Mouse (Mus musculus) C2C12 (cell line): Measurements from ENCODE around the gene Nudt14.

Experiments
- CEBPB ChIP-seq: IDR thresholded peaks from one replicate; pipeline ENCODE4 v1.6.1; 2011; ENCODE audit warnings: low read depth, mild to moderate bottlenecking, control low read depth, moderate library complexity
- CTCF ChIP-seq: IDR thresholded peaks from one replicate; pipeline ENCODE4 v1.5.1; 2011; ENCODE audit not compliant: control insufficient read depth, insufficient read depth, insufficient read length
- MAX ChIP-seq: IDR thresholded peaks from one replicate; pipeline ENCODE4 v1.6.1; 2011; ENCODE audit warnings: mild to moderate bottlenecking, control low read depth
- USF1 ChIP-seq: IDR thresholded peaks from one replicate; pipeline ENCODE4 v1.6.1; 2011; ENCODE audit warnings: low read depth, mild to moderate bottlenecking, control low read depth, moderate library complexity

DNA sequence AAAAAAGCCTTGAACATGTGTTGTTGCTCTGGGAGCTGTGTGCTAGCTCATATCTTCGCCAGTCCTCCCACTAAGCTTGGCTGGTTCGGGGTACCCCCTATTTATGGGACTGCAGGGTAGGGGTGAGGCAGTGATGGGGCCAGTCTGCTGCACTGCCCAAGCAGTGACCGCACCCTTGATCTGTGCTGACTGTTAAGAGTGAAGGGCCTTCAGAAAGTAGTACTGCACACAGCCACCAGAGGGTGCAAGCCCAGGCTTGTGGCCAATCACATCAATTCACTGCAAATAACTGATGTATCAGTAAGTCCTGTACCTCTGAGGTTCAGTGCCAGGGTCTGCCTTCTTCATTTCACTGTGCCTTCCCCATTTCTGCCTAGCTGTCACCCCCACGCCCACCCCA lies 13.9 kb upstream of the Nudt14 start:
- TF ChIP-seq CEBPB: no peak
- peak; percentile 39 for TF ChIP-seq CTCF
- no peak for TF ChIP-seq MAX
- TF ChIP-seq USF1: no peak
